Mouse (Mus musculus) limb, embryonic 14.5 days (tissue): ENCODE measurements around the gene Lrp11. TPM values are rescaled to one million over a fixed set of nuclear protein-coding genes. Genes with fewer than 3 reads are reported as not detected.

Experiments
- ATAC-seq: fragments of 200-750 bp; cut with Nextera tagmentation; 2 replicates; pipeline ENCODE4 v1.8.0; 2017; ENCODE audit warnings: low read depth, moderate number of reproducible peaks, moderate TSS enrichment; ENCODE audit not compliant: low FRiP score
- DNase-seq: peaks from one replicate; pipeline ENCODE4 v3.0.0-alpha.2; 2015; ENCODE audit warnings: low spot score
- H3K27ac ChIP-seq: fragments of 300-500 bp; sonication (generic); replicated peaks from 2 replicates; pipeline ENCODE4 v1.5.1; 2014; ENCODE audit warnings: low read depth, mild to moderate bottlenecking, low read length, moderate library complexity, mixed read lengths
- H3K27me3 ChIP-seq: fragments of 300-500 bp; sonication (generic); 2 replicates; pipeline ENCODE4 v1.6.1; 2014; ENCODE audit warnings: low read length, mixed read lengths; ENCODE audit not compliant: control insufficient read depth, insufficient read depth
- H3K36me3 ChIP-seq: fragments of 300-500 bp; sonication (generic); 2 replicates; pipeline ENCODE4 v1.6.1; 2014; ENCODE audit warnings: mild to moderate bottlenecking, low read length, moderate library complexity, mixed read lengths; ENCODE audit not compliant: control insufficient read depth, insufficient read depth
- H3K4me1 ChIP-seq: fragments of 300-500 bp; sonication (generic); 2 replicates; pipeline ENCODE4 v1.6.1; 2014; ENCODE audit warnings: antibody characterized with exemption, low read length, mixed read lengths; ENCODE audit not compliant: control insufficient read depth, insufficient read depth
- H3K4me2 ChIP-seq: fragments of 300-500 bp; sonication (generic); replicated peaks from 2 replicates; pipeline ENCODE4 v1.6.1; 2014; ENCODE audit warnings: low read depth, mild to moderate bottlenecking, low read length, moderate library complexity; ENCODE audit not compliant: severe bottlenecking
- H3K4me3 ChIP-seq: fragments of 300-500 bp; sonication (generic); replicated peaks from 2 replicates; pipeline ENCODE4 v1.5.1; 2014; ENCODE audit warnings: low read length
- H3K9ac ChIP-seq: fragments of 300-500 bp; sonication (generic); 2 replicates; pipeline ENCODE4 v1.6.1; 2014; ENCODE audit warnings: mild to moderate bottlenecking, low read depth, low read length, moderate library complexity; ENCODE audit not compliant: severe bottlenecking
- H3K9me3 ChIP-seq: fragments of 300-500 bp; sonication (generic); 2 replicates; pipeline ENCODE4 v1.6.1; 2016; ENCODE audit warnings: low read length; ENCODE audit not compliant: control insufficient read depth
- POLR2A ChIP-seq: fragments of 200-500 bp; IDR thresholded peaks from 2 replicates; pipeline ENCODE4 v1.8.0; 2012; ENCODE audit warnings: inconsistent platforms, mild to moderate bottlenecking, moderate library complexity, borderline replicate concordance; ENCODE audit not compliant: insufficient read depth, insufficient read length; ENCODE audit errors: extremely low read depth
- WGBS: fragments of 180-500 bp; shearing (Covaris S2); extraction: QIAGEN DNeasy Blood & Tissue Kit; methylation state at CpG from one replicate; pipeline ENCODE4 v1.1.7; 2014; 5-methylcytosine and 5-hydroxymethylcytosine counted together
- polyA plus RNA-seq, 2 experiments: library from polyadenylated mRNA; depleted of rRNA in 1 of 2; stranded (reverse) in 1 of 2; unstranded in 1 of 2; fragments of >200 nt; fragmentation: Nextera tagmentation in 1 of 2; extraction: Ambion mirVana in 1 of 2; gene quantifications; 2 replicates each; pipeline versions ENCODE4 v1.2.1 to v1.2.3; 2012 to 2014

Lrp11 gene
- polyA plus RNA-seq, 2 experiments = 1.3 to 1.8 TPM

DNA sequence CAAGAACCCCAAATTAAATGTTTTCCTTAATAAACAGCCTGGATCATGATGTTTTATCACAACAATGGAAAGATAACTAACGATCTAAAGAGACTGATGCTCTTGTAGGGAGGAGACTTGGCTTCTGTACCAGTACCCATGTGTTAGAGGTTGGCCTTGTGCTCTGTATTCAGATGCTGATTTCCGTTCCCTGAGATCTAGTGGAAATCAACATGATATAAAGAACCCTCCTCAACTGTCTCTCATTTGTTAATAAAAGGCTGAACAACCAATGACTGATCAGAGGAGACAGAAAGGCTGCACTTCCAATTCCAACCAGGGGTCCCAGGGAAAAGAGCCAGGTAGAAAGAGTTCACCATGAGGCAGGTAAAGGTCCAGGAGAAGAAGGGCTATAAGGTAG is 56.3 kb downstream of the Lrp11 start:
- Histone ChIP-seq H3K36me3 (peaks cover 50% of the 10 kb centered on the region), H3K9ac (no peak overlapping the region), H3K4me3 (no peak overlapping the region), H3K4me2 (no peak overlapping the region), H3K27me3 (no peaks in the 10 kb centered on the region), H3K9me3 (no peaks in the 10 kb centered on the region), H3K4me1 (no peaks in the 10 kb centered on the region), H3K27ac (no peak overlapping the region)
- no peak for TF ChIP-seq POLR2A
- WGBS = 93% methylated on average over 2 of the region's 2 CpGs
- ATAC-seq = no peak
- DNase-seq = no peak

DNA sequence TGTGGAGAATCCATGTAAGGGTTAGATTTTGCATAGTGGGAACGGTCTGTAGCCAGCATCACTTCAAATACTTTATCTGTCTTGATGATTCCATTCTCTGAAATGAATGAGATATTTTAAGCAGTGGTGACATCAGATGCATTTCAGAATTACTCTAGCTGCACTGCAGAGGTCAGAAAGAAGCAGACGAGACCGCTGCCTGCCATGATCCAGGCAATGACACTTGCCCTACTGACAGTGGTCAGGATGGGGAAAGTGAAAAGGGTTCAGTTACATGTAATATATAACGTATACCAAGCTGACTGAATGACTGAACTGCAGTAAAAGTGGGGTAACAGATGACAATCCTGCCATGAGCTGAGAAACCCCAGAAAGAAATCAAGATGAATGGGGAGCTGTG is 59.5 kb downstream of the Lrp11 start:
- H3K9me3 ChIP-seq = no peaks in the 10 kb centered on the region
- H3K9ac ChIP-seq = no peak overlapping the region
- H3K27ac ChIP-seq = no peak overlapping the region
- TF ChIP-seq POLR2A = no peak
- ATAC-seq = no peak
- H3K27me3 ChIP-seq = no peaks in the 10 kb centered on the region
- 89% methylated on average over 4 of the region's 4 CpGs for WGBS
- H3K4me1 ChIP-seq = no peaks in the 10 kb centered on the region
- peaks cover 33% of the 10 kb centered on the region for H3K36me3 ChIP-seq
- H3K4me2 ChIP-seq = no peak overlapping the region
- no peak overlapping the region for H3K4me3 ChIP-seq
- DNase-seq = no peak

DNA sequence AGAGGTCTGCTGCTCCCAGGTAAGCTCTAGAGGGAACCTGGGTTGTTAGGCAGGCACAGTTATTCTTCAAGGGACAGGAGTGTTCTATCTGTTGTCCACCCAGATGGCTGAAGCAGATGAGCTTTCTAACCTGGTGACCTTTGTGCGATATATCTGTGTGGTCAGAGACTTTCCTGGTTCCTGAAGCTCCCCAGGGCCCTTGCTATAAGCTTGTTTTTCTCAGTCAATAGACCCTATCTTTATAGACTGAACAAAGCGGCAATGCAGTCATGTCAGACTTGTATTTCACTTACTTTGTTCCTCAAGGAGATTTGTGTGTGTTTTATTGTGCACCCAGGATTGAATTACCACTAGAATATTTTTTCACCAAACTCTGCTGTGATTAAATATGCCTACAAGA is 61.5 kb downstream of the Lrp11 start:
- Histone ChIP-seq H3K9ac (no peak overlapping the region), H3K4me3 (no peak overlapping the region), H3K36me3 (peaks cover 24% of the 10 kb centered on the region), H3K27ac (no peak overlapping the region), H3K27me3 (no peaks in the 10 kb centered on the region), H3K4me2 (no peak overlapping the region), H3K9me3 (no peaks in the 10 kb centered on the region), H3K4me1 (no peaks in the 10 kb centered on the region)
- DNase-seq (no peak), ATAC-seq (no peak)
- WGBS = 84% methylated on average over 2 of the region's 2 CpGs
- no peak for TF ChIP-seq POLR2A

DNA sequence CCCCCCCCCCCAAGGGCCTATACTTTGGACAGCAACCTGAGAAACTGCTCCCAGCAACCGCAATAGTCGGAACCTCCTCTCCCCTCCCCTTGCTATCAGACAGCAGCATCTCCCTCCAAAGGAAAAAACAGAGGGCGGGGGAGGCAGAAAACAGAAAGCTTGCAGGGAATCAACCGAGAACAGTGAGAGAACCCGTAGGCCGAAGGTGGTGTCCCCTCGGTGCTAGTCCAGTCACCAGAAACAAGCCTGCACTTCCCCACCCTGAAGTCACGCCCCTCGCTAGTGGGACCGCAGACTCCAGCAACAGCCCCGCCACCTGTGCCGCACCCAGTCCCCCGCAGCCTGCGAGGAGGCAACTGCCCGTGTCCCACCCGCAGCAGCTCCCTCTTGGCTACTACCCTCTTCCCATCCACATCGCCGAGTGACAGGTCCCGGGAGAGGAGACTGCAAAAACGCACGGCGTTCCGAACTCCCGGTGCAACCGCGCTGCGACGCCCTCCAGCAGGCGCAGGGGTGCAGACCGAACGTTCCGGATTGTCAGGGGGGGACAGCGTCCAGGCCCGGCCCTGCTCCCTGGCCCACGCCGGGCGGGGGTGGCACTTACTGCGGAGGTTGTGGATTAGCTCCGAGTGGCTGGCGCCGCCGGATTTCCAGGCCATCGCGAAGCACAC is 73.0 kb downstream of the Lrp11 start:
- WGBS = under 1% methylated on average over 43 of the region's 44 CpGs
- no peak for TF ChIP-seq POLR2A
- Histone ChIP-seq H3K9ac (peak overlapping the region; percentile 85), H3K36me3 (0 out of 2 replicates have a peak, but pooled peaks cover 3% of the 10 kb centered on the region), H3K27me3 (no peaks in the 10 kb centered on the region), H3K9me3 (no peaks in the 10 kb centered on the region), H3K27ac (peak overlapping the region; percentile 82), H3K4me1 (peaks cover 4% of the 10 kb centered on the region; the same call in 1 of the 2 replicates), H3K4me3 (peak overlapping the region; percentile 76), H3K4me2 (peak overlapping the region; percentile 92)
- DNase-seq (peak; percentile 44), ATAC-seq (peak; percentile 71)

DNA sequence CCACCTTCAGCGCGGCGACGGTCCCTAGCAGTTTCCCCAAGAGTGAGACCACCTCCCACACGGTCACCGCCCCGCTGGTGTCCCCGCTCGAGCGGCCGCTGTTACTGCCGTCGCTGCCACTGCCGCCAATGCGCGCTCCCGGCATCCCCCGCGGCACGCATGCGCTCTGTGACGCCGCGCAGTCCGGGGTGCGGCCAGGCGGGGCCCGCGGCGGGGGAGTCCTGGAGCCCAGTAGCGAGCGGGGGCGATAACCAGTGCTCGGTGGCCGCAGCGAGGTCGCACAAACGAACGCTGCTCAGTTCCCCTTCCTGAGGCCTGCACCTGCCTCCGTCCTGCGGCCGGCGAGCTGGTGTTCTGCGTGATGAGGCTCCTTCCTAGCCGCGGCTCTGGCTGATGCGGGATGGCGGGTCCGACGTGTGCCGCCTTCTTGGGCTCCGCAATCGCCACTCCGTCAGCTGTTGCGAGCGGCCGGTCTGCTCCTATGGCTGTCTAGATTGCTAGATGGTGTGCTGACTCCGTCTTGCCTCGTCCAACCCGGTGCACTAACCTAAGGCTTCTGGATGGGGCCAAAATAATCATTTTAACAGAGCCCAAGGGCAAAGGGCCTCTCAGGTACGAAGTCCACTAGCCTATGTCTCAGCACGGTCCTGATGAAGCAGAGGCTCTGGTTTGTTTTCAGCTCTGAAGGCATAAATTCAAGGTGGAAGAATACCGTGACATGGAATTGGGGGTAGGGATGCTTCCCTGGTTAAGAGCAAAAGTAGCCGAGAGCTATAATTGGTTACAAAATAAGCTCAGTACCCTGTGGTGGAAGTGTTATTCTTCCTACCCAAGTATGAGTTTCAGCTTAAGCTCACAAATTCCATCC is 73.8 kb downstream of the Lrp11 start:
- under 1% methylated on average over 59 of the region's 64 CpGs for WGBS
- H3K27me3 ChIP-seq = no peaks in the 10 kb centered on the region
- peak overlapping the region; percentile 82 for H3K27ac ChIP-seq
- H3K9me3 ChIP-seq = no peaks in the 10 kb centered on the region
- H3K36me3 ChIP-seq = 0 out of 2 replicates have a peak, but pooled peaks cover 3% of the 10 kb centered on the region
- DNase-seq (peak; percentile 85), ATAC-seq (peak; percentile 91)
- H3K4me1 ChIP-seq = peaks cover 9% of the 10 kb centered on the region
- peak; percentile 82; the same call in 1 of the 2 replicates for TF ChIP-seq POLR2A
- H3K4me2 ChIP-seq = peak overlapping the region; percentile 92
- peak overlapping the region; percentile 85 for H3K9ac ChIP-seq
- H3K4me3 ChIP-seq = peak overlapping the region; percentile 76
